Mouse (Mus musculus): Measurements from ENCODE around the gene Tagln2.

DNA sequence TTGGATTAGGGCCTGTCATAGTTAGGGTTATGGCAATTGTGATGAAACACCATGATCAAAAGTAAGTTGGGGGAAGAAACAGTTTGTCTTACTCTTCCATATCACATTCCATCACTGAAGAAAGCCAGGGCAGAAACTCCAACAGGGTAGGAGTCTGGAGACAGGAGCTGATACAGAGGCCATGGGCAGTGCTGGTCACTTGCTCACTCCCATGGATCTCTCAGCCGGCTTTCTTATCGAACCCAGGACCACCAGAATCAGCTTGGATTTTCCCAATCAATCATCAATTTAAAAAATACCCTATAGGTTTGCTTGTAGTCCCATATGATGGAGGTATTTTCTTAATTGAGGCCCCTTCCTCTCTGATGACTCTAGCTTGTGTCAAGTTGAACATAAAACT, 46.0 kb upstream of the Tagln2 start:
- TF ChIP-seq CTCF (IDR thresholded peaks at IDR 0.05; ENCODE audit: control insufficient read depth, insufficient read depth, insufficient read length) (no peak), USF1 (IDR thresholded peaks at IDR 0.05; ENCODE audit: low read depth) (no peak), MAX (IDR thresholded peaks at IDR 0.05) (no peak), MYOG (IDR thresholded peaks at IDR 0.05; ENCODE audit: control insufficient read depth, extremely low read depth, insufficient read length) (no peak), CEBPB (IDR thresholded peaks at IDR 0.05; ENCODE audit: low read depth) (no peak), MYOD1 (IDR thresholded peaks at IDR 0.05; ENCODE audit: control insufficient read depth, insufficient read length, low read depth) (no peak), FOSL1 (IDR thresholded peaks at IDR 0.05; ENCODE audit: insufficient read depth, low read length, poor library complexity, severe bottlenecking) (no peak)
